Mouse (Mus musculus) MEL-GATA-1-ER (cell line): Measurements from ENCODE around the gene Mrpl36.

ENCODE experiments used
- DNase-seq: peaks from one replicate; pipeline ENCODE4 v3.0.0-alpha.2; 2012; ENCODE audit warnings: low read depth; ENCODE audit errors: extremely low read depth

Gene Mrpl36

DNA sequence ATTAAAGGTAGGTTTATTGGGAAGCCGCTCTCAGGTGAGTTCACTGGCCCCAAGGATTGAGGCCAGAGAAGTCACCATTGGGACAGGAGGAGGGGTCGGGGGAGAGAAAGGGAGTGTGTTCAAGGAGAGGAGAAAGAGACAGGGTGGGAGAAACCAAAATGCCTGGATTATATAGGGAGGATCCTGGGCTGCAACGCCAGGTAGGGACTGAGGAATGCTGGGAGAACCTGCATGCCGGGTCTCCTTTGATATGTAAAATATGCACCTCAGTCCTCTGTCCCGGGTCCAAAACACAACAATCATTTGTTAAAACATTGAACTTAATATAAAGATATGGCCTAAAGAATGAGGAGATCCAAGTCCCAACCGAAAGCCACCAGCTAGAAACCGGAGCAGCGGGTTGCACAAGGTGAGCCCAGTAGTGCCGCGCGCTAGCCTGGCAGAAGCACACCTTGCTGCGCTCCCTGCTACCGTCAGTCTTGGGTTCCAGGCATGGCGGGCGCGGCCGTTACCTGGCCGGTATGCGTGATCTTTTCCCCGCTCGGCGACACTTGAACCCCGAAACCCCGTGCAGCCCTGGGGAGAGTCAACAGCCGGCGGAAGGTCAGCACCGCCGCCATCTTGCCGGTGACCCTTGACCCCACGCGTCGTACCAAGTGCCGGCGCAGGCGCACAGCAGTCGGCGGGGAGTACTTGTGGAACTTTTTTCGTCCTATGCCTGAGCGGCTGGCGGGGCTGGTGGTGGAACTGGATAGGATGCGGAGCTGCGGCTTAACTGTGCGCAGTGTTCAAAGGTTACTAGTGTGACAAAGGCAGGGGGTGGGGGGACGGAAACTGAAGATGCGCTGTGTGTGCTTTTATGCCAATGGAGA is at the start of gene Mrpl36, which contains the start of gene Ndufs6:
Mrpl36 (plus strand) TSS at position 687 of the 872 bp plus-strand sequence.
Ndufs6 (minus strand) TSS at position 716 of the 872 bp plus-strand sequence.
- DNase-seq, result peak; percentile 92

- no peak for DNase-seq
Measured at GRCm38 (mm10) chr13:73279196-73279595, 49.1 kb upstream of the Mrpl36 start.

GRCm38 (mm10) chr13:73282407-73282806 is 45.9 kb upstream of the Mrpl36 start:
- DNase-seq, result no peak

DNA sequence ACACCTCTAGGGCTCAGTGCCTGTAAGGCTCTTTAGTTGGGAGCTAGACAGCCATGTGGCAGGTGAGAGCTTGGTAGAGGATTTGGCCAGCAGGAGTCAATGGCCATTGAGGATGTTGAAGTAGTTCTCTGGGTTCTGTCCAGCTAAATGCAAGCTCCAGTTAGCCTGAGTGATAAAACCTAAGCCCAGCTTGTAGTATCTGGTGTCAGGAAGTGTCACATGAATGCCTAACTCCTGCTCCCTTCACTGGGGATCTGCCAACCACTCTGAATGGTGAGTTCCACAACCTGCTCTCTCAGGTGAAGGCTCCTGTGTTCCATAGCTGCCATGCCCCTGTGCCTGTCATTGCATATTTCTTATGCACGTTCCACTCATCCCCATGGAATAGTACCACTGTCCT is 44.8 kb upstream of the Mrpl36 start:
- DNase-seq, result no peak

GRCm38 (mm10) chr13:73290206-73290605 is 38.1 kb upstream of the Mrpl36 start:
- DNase-seq, result no peak

DNA sequence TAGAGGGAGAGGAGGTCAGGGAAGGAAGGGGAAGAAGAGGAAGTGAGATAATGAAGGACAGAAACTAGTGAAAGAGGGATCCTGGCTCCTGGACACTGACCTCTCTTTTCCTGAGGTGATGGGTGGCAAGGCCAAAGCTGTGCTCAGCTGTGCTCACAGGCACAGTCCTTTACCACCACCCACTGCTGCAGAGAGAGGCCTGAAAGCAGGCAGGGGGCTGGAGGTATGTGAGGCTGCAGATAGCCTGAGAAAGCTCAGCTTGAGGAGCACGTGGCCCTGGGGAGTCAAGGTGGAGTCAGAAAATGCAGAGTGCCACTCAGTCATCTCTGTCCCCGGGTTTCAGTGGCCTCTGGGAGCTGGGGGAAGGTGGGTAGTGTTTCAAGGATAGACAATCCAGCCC is 37.2 kb upstream of the Mrpl36 start:
- no peak for DNase-seq

DNA sequence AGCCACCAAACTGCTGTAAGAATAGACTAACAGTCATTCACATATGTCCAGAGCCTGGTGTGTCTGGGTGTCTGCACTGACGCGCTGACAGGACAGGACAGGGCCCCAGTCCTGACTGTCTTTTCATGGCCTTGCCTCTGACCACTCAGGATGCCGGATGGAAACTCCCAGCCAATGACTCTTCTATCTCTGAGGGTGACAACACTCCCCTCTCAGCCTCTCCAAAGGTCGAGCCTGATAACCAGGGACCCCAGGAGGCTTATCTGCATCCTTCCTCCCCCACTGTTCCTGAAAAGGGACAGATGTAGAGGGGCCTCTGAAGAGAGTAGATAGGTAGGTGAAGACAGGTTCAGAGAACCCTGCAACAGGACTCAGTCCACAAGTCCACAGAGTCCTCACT is 29.6 kb upstream of the Mrpl36 start:
- DNase-seq, result no peak

DNA sequence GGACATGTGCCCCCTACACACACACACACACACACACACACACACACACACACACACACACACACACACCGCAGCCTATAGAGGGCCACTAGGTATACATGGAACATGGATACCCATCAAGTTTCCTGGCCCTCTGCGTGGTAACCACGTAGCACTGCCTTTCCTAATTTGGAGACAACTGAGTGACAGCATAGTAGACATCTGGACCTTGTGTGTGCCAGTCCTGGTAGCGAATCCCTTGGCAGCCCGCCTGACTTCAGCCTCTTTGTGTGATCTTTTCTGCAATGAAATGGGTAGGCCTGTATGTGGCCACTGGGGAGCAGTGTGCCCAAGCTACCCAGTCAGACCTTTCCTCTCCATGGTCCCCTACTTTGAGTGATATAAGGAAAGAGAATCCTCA is 29.0 kb upstream of the Mrpl36 start:
- no peak for DNase-seq

- no peak for DNase-seq
Measured at GRCm38 (mm10) chr13:73304729-73305128, 23.6 kb upstream of the Mrpl36 start.

GRCm38 (mm10) chr13:73305398-73306084 is 22.8 kb upstream of the Mrpl36 start:
- no peak for DNase-seq

GRCm38 (mm10) chr13:73306085-73306410 is 22.3 kb upstream of the Mrpl36 start:
- DNase-seq, result no peak

- no peak for DNase-seq
Measured at GRCm38 (mm10) chr13:73306430-73306829, 21.9 kb upstream of the Mrpl36 start.

DNA sequence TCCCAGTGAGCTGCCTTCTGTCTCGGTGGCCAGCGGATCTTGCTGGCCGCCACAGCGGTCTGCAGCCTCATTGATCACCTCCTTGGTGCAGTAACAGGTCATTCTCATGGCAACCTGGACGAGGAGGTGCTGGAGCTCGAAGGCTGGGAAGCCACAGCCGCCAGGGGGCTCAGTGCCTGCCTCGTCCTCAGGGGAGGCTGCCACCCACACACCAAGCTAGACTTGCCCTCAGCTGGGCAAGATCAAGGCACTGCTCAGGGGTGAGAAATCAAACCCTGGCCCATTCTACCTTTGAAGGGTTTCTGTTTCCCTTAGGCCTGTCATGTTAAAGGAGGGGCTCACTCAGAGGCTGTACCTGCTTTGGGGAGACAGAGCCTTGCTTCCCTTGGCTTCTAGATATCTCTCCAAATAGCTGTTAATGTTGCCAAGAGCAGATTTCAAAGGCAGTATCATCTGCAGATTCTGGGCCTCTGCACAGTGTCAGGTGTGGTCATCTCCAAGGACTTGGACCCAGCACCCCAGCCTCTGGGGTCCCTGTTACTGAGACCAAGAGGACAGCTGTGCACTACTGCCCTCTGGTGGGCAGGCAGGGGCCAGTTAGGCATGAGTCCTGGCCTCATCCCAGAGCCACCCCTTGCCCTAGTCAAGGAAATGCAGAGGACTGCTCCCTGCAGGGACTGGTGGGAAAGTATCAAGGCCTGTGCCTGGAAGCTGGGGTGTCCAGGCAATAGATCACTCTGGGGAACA is 18.0 kb upstream of the Mrpl36 start:
- no peak for DNase-seq

DNA sequence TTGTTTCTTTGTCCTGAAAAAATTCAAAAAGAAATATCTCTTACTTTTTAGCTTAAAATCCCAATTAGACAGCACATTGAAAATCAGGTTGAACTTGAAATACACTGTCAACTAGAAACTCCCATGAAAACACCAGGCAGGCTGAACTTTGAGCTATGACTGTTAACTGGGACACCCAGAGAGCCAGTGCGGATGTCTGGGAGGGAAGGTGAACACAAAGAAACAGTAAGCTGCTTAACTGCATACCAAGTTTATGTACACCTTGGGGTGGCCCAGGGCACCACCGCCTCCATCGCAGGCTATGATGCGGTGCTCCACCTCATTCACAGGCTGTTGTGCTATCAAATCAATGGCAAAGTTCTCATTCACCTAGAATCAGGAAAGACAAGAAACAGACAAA is 8.3 kb upstream of the Mrpl36 start:
- no peak for DNase-seq

- no peak for DNase-seq
Measured at GRCm38 (mm10) chr13:73322626-73323025, 5.7 kb upstream of the Mrpl36 start.

- DNase-seq, result no peak
Measured at GRCm38 (mm10) chr13:73323406-73323805, 4.9 kb upstream of the Mrpl36 start.

DNA sequence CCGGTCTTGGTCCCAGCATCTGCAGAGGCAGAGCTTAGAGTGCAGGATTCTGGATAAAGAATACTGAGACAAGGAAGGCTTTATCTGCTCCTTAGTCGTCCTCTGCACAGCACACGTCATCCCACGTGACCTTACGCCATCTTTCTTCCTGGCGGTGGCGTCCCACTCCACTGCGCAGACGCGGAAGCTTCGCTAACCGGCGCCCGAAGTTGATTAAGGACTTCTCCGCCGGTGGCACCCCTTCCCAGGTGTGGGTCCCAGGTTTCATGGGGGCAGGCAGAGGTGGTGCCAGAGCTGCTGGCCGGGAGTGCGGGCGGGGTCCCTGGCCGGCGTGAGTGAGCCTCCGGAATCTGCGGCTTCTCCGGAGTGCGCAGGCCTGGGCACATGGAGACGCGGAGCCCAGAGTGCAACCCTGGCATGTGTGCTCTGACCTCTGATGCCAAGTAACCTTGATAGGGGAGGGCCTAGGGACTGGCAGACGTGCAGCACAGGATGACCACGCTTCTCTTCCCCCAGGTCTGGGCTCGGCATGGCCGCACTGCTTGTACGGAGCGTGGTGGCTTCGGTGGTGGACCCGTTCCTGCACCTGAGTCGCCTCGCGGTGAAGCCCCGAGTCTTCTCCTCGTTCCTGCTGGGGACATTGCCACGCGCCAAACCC is 2.7 kb downstream of the Mrpl36 start:
- peak; percentile 71 for DNase-seq

DNA sequence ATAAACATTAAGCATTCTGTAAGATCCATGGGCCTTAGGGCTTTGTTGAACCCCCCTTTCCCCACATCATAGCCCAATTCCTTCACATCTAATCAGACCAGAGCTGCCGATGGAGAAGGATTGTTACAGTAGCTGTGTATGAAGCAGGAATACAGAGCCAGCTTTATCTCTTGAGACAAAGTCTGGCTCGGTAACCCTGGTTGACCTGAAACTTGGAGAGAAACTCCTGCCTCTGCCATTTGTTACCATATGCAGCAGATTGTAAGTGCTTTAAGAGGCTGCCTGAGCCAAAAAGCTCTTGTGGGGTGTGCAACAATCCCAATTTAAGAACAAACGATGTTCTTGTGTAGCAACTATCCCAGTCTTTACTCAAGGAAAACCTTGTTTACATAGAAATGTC is 3.4 kb downstream of the Mrpl36 start:
- DNase-seq, result no peak

GRCm38 (mm10) chr13:73336753-73337152 is 8.4 kb downstream of the Mrpl36 start:
- DNase-seq, result no peak

- DNase-seq, result peak; percentile 74
Measured at GRCm38 (mm10) chr13:73345102-73345890, 17.0 kb downstream of the Mrpl36 start.

GRCm38 (mm10) chr13:73346131-73346530 is 17.8 kb downstream of the Mrpl36 start:
- DNase-seq, result no peak
